31 mouse cellular contexts compared by ENCODE assay signal in the genomic region with DNA sequence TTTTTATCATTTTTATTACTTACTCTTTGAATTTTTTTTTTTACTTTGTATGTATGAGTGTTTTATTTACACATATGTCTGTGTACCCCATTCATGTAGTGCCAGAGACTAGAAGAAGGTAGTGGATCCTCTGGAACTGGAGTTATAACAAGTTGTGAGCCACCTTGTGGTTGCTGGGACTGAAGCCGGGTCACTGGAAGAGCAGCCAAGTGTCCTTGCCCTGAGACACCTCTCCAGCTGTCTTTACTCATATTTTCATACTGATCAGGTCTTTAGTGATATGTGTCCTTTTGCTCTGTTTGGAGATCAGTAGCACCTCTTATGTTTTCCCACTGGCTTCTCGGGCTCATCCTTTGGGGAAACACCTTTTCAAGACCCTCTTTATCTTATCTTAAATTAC. TPM values are rescaled to one million over a fixed set of nuclear protein-coding genes. Genes with fewer than 3 reads are reported as not detected.
DNase-seq lines count a peak whose midpoint lies in the region; ATAC-seq and TF ChIP-seq lines count a peak whose summit lies in the region.
"Had no signal": no experiment of that assay in that cellular context is flagged by ENCODE, and none has a peak within 500 bp of the region (broad histone marks: within the 10 kb centered on the region; RNA-seq: fewer than 3 reads in every experiment).

No protein-coding gene starts in this region.

- no peaks in the 10 kb centered on the region for H3K27me3 ChIP-seq in heart, adult 2 months (ENCODE audit: control insufficient read depth, insufficient read depth, low read length)
- H3K27me3 ChIP-seq in CH12.LX (replicated peaks): no peaks in the 10 kb centered on the region
- H3K27me3 ChIP-seq in stomach, postnatal 0 days (ENCODE audit: control insufficient read depth, insufficient read depth, low read length): no peaks in the 10 kb centered on the region
- H3K27me3 ChIP-seq: forebrain, embryonic 12.5 days; limb, embryonic 12.5 days; liver, embryonic 12.5 days; neural tube, embryonic 13.5 days had no signal

- TF ChIP-seq CTCF in heart, adult 2 months (IDR thresholded peaks at IDR 0.05): peak; percentile 36
- peak in 1 of 2 experiments; percentile 36; a peak in 2 of 4 replicates for TF ChIP-seq CTCF in CH12.LX (conservative IDR thresholded peaks at IDR 0.05 in 1 of 2, IDR thresholded peaks at IDR 0.05 in 1 of 2; ENCODE audit: low read depth in 2 of 2, low read length in 2 of 2)
- peak; percentile 18; the same call in 1 of the 2 replicates for TF ChIP-seq CTCF in stomach, postnatal 0 days (IDR thresholded peaks at IDR 0.05; ENCODE audit: low read depth)

- TF ChIP-seq EP300 in heart, adult 2 months (IDR thresholded peaks at IDR 0.05; ENCODE audit: insufficient read depth, low read depth, low read length): no peak
- TF ChIP-seq EP300 in CH12.LX (IDR thresholded peaks at IDR 0.05; ENCODE audit: low read length): no peak
- TF ChIP-seq EP300 in stomach, postnatal 0 days (optimal IDR thresholded peaks at IDR 0.05): no peak

- H3K4me2 ChIP-seq in CH12.LX (ENCODE audit: insufficient read depth, low read depth, poor library complexity, severe bottlenecking): no peak overlapping the region
- H3K4me2 ChIP-seq in stomach, postnatal 0 days (replicated peaks; ENCODE audit: low read depth): no peak overlapping the region
- H3K4me2 ChIP-seq: forebrain, embryonic 12.5 days; heart, embryonic 11.5 days; limb, embryonic 12.5 days; liver, embryonic 12.5 days; midbrain, embryonic 11.5 days; neural tube, embryonic 13.5 days had no signal

- H3K27ac ChIP-seq in heart, adult 2 months: no peak overlapping the region
- no peak overlapping the region for H3K27ac ChIP-seq in CH12.LX (ENCODE audit: insufficient read depth, low read depth)
- H3K27ac ChIP-seq in stomach, postnatal 0 days (replicated peaks): no peak overlapping the region
- H3K27ac ChIP-seq: forebrain, embryonic 12.5 days; left cerebral cortex, adult 2 months; limb, embryonic 12.5 days; liver, embryonic 12.5 days; neural tube, embryonic 13.5 days had no signal

- in situ Hi-C loops in CH12.LX (cut with MboI; ENCODE audit: low pct_ligation_motif_present, low pct_unique_long_range_greater_than_20kb, low sequenced_read_pairs): no loop called here

- no peak for ATAC-seq in stomach, postnatal 0 days (ENCODE audit: low FRiP score, low TSS enrichment)
- ATAC-seq: forebrain, postnatal 0 days; liver, embryonic 12.5 days; liver, postnatal 0 days had no signal

- TF ChIP-seq RAD21 in CH12.LX (IDR thresholded peaks at IDR 0.05; ENCODE audit: low read depth, low read length): no peak

- H3K36me3 ChIP-seq in heart, adult 2 months (ENCODE audit: control insufficient read depth, insufficient read depth, low read length): no peaks in the 10 kb centered on the region
- H3K36me3 ChIP-seq in CH12.LX (replicated peaks in 1 of 2; ENCODE audit: control insufficient read depth in 1 of 2, insufficient read depth in 1 of 2, low read length in 1 of 2): no peaks in the 10 kb centered on the region
- H3K36me3 ChIP-seq in stomach, postnatal 0 days (ENCODE audit: control insufficient read depth, insufficient read depth, low read length): no peaks in the 10 kb centered on the region
- H3K36me3 ChIP-seq: forebrain, embryonic 12.5 days; liver, embryonic 12.5 days; neural tube, embryonic 13.5 days had no signal

- no peak for DNase-seq in heart, adult 2 months
- DNase-seq in heart, postnatal 14 days: no peak
- peak; percentile 49 for DNase-seq in kidney, adult 9 months
- DNase-seq in kidney, postnatal 4 days: no peak
- DNase-seq in CH12.LX (ENCODE audit: extremely low read depth): no peak
- DNase-seq in stomach, postnatal 0 days (ENCODE audit: low spot score): no peak
- no peak for DNase-seq in urinary bladder, adult 18-20 months (ENCODE audit: low spot score in 2 of 2)
- DNase-seq: adrenal gland, postnatal 25 days; cerebellum, adult 18-20 months; cerebellum, postnatal 10 days; forebrain, postnatal 0 days; gastrocnemius, postnatal 14 days; heart, postnatal 10 days; kidney, adult 18-20 months; kidney, postnatal 10 days; liver, postnatal 0 days; lung, postnatal 36 days had no signal

- dilution Hi-C loops in CH12.LX (cut with MboI; ENCODE audit: extremely low pct_ligation_motif_present, extremely low pct_unique_long_range_greater_than_20kb, low sequenced_read_pairs): no loop called here

- no peak for TF ChIP-seq POLR2A in heart, adult 2 months (IDR thresholded peaks at IDR 0.05; ENCODE audit: insufficient read depth, low read depth, low read length)
- no peak for TF ChIP-seq POLR2A in CH12.LX (IDR thresholded peaks at IDR 0.05; ENCODE audit: low read depth, low read length)

- 69% methylated on average over 2 of the region's 2 CpGs for WGBS in heart, adult 2 months
- WGBS in stomach, postnatal 0 days: 70% methylated on average over 2 of the region's 2 CpGs

- no peaks in the 10 kb centered on the region for H3K79me2 ChIP-seq in heart, adult 2 months (replicated peaks; ENCODE audit: control insufficient read depth, insufficient read depth, low read length)
- no peaks in the 10 kb centered on the region for H3K79me2 ChIP-seq in CH12.LX (replicated peaks; ENCODE audit: control insufficient read depth, extremely low read depth, insufficient read depth, poor library complexity, severe bottlenecking)

- no peak overlapping the region for H3K9ac ChIP-seq in heart, adult 2 months (ENCODE audit: low read depth, low read length)
- no peak overlapping the region for H3K9ac ChIP-seq in CH12.LX (ENCODE audit: insufficient read depth, low read depth)
- no peak overlapping the region for H3K9ac ChIP-seq in stomach, postnatal 0 days (ENCODE audit: low read length)
- H3K9ac ChIP-seq: forebrain, embryonic 12.5 days; forebrain, postnatal 0 days; limb, embryonic 12.5 days; liver, embryonic 12.5 days; liver, postnatal 0 days; neural tube, embryonic 13.5 days had no signal

- intact Hi-C loops in heart, adult 2 months (cut with DNase I): no loop called here
- intact Hi-C loops in heart, postnatal 14 days (cut with DNase I): no loop called here

- no peaks in the 10 kb centered on the region; the same call in 1 of the 2 replicates for H3K4me1 ChIP-seq in heart, adult 2 months (ENCODE audit: control insufficient read depth, insufficient read depth, low read length)
- H3K4me1 ChIP-seq in CH12.LX (ENCODE audit: control insufficient read depth in 1 of 2, insufficient read depth in 2 of 2): 0 out of 4 replicates have a peak, but pooled peaks cover 0 to under 1% of the 10 kb centered on the region in 2 experiments
- H3K4me1 ChIP-seq in stomach, postnatal 0 days (replicated peaks; ENCODE audit: control insufficient read depth, insufficient read depth): no peaks in the 10 kb centered on the region
- H3K4me1 ChIP-seq: forebrain, embryonic 12.5 days; limb, embryonic 12.5 days; liver, embryonic 12.5 days; neural tube, embryonic 13.5 days had no signal

- no peaks in the 10 kb centered on the region for H3K9me3 ChIP-seq in CH12.LX (replicated peaks; ENCODE audit: low read length)
- H3K9me3 ChIP-seq in stomach, postnatal 0 days (ENCODE audit: control insufficient read depth, low read length): no peaks in the 10 kb centered on the region
- H3K9me3 ChIP-seq: forebrain, embryonic 12.5 days; limb, embryonic 12.5 days; liver, embryonic 12.5 days; neural tube, embryonic 13.5 days had no signal

- H3K4me3 ChIP-seq in heart, adult 2 months: no peak overlapping the region
- no peak overlapping the region for H3K4me3 ChIP-seq in CH12.LX (replicated peaks in 1 of 3; ENCODE audit: low read depth in 2 of 3, low read length in 2 of 3, poor library complexity in 1 of 3)
- no peak overlapping the region for H3K4me3 ChIP-seq in stomach, postnatal 0 days (ENCODE audit: low read depth, low read length)
- H3K4me3 ChIP-seq: forebrain, embryonic 12.5 days; left cerebral cortex, adult 2 months; limb, embryonic 12.5 days; liver, embryonic 12.5 days; neural tube, embryonic 13.5 days had no signal

TF ChIP-seq in CH12.LX, 34 proteins besides CTCF, POLR2A, EP300 and RAD21:
- no peak for TF ChIP-seq MYC (IDR thresholded peaks at IDR 0.05; ENCODE audit: low read depth, low read length)
- TF ChIP-seq TCF12 (IDR thresholded peaks at IDR 0.05; ENCODE audit: low read depth, low read length): no peak
- peak; percentile 40 for TF ChIP-seq SMC3 (IDR thresholded peaks at IDR 0.05; ENCODE audit: low read depth, low read length)
- no peak for TF ChIP-seq IRF4 (IDR thresholded peaks at IDR 0.05; ENCODE audit: low read depth, low read length)

RNA-seq across cellular contexts. Expression of a gene that starts 6.1 kb away (rescaled TPM):
- total RNA-seq in heart, adult 2 months (2021): 100 to 1,000 TPM; 110 to 127 TPM
- 87.1 and 167 TPM in 2 replicates for polyA plus RNA-seq in heart, adult 2 months (2012; rRNA removed)
- total RNA-seq in heart, postnatal 14 days (2021): 100 to 1,000 TPM; 127 to 132 TPM
- total RNA-seq in CH12.LX (2012; rRNA removed): 264 and 359 TPM in 2 replicates
- 662 and 708 TPM in 2 replicates for total RNA-seq in CH12.LX (2014; rRNA removed)
- 407 and 523 TPM in 2 replicates for polyA plus RNA-seq in CH12.LX (2012; ENCODE audit: insufficient read length, low read depth)
- polyA plus RNA-seq in stomach, postnatal 0 days (2015; fragmentation: Nextera tagmentation; extraction: Ambion mirVana): 196 and 201 TPM in 2 replicates

RNA-seq across cellular contexts. Expression of a gene that starts 6.3 kb away (rescaled TPM):
- not detected for total RNA-seq in heart, adult 2 months (2021)
- not detected in 2 replicates for polyA plus RNA-seq in heart, adult 2 months (2012; rRNA removed)
- total RNA-seq in heart, postnatal 14 days (2021): not detected
- total RNA-seq in CH12.LX (2012; rRNA removed) (0.25 TPM in 1 of 2 replicates, not detected in the other), CH12.LX (2014; rRNA removed) (0.47 TPM in 1 of 2 replicates, not detected in the other)
- polyA plus RNA-seq in CH12.LX (2012; ENCODE audit: insufficient read length, low read depth): 0.44 TPM in 1 of 2 replicates, not detected in the other
- 0.25 and 0.44 TPM in 2 replicates for polyA plus RNA-seq in stomach, postnatal 0 days (2015; fragmentation: Nextera tagmentation; extraction: Ambion mirVana)
- total RNA-seq: adrenal gland, postnatal 25 days; forebrain, postnatal 0 days; gastrocnemius, postnatal 14 days; granulocyte monocyte progenitor cell, adult 5-6 weeks; heart, postnatal 10 days; layer of hippocampus, postnatal 14 days; left cerebral cortex, adult 2 months; left cerebral cortex, postnatal 25 days; megakaryocyte, adult 5-6 weeks had no signal
- polyA plus RNA-seq: small intestine, adult 2 months had no signal

RNA-seq across cellular contexts. Expression of a gene that starts 27.4 kb away (rescaled TPM):
- total RNA-seq in heart, adult 2 months (2021): 1 to 10 TPM in 1 of 2 experiments, under 1 TPM in 1; 0.99 to 1.1 TPM
- 0.55 and 1.1 TPM in 2 replicates for polyA plus RNA-seq in heart, adult 2 months (2012; rRNA removed)
- 1 to 10 TPM; 1.2 to 1.7 TPM for total RNA-seq in heart, postnatal 14 days (2021)
- total RNA-seq in CH12.LX (2012; rRNA removed) (0.17 and 0.29 TPM in 2 replicates), CH12.LX (2014; rRNA removed) (0.15 and 0.22 TPM in 2 replicates)
- 0.19 and 0.23 TPM in 2 replicates for polyA plus RNA-seq in CH12.LX (2012; ENCODE audit: insufficient read length, low read depth)
- polyA plus RNA-seq in stomach, postnatal 0 days (2015; fragmentation: Nextera tagmentation; extraction: Ambion mirVana): 1.3 and 1.4 TPM in 2 replicates
- total RNA-seq: common myeloid progenitor, adult 5-6 weeks; granulocyte monocyte progenitor cell, adult 5-6 weeks had no signal

RNA-seq across cellular contexts. Expression of a gene that starts 36.2 kb away (rescaled TPM):
- total RNA-seq in heart, adult 2 months (2021): not detected
- 0.15 TPM in 1 of 2 replicates, not detected in the other for polyA plus RNA-seq in heart, adult 2 months (2012; rRNA removed)
- total RNA-seq in heart, postnatal 14 days (2021): not detected
- total RNA-seq in CH12.LX (2012; rRNA removed) (not detected in 2 replicates), CH12.LX (2014; rRNA removed) (not detected in 2 replicates)
- not detected in 2 replicates for polyA plus RNA-seq in CH12.LX (2012; ENCODE audit: insufficient read length, low read depth)
- polyA plus RNA-seq in stomach, postnatal 0 days (2015; fragmentation: Nextera tagmentation; extraction: Ambion mirVana): 1.1 and 1.3 TPM in 2 replicates
- total RNA-seq: common myeloid progenitor, adult 5-6 weeks; granulocyte monocyte progenitor cell, adult 5-6 weeks; heart, postnatal 10 days; megakaryocyte, adult 5-6 weeks had no signal
- polyA plus RNA-seq: C2C12; heart, embryonic 11.5 days; liver, postnatal 0 days had no signal
